In genomic region chr11:24305691-24306090, GRCm38 (mm10) we compare ENCODE assay signal across 8 mouse cellular contexts.
DNase-seq lines count a peak whose midpoint lies in the region; ATAC-seq and TF ChIP-seq lines count a peak whose summit lies in the region.

No protein-coding gene starts in this region.

- no peak for TF ChIP-seq POLR2A in cerebellum, adult 2 months (IDR thresholded peaks at IDR 0.05; ENCODE audit: borderline replicate concordance, insufficient read depth, low read length)

- peaks cover 21% of the 10 kb centered on the region for H3K4me1 ChIP-seq in kidney, embryonic 15.5 days
- peaks cover 17% of the 10 kb centered on the region; the same call in 1 of the 2 replicates for H3K4me1 ChIP-seq in forebrain, embryonic 14.5 days (ENCODE audit: control insufficient read depth, insufficient read depth, low read length)
- H3K4me1 ChIP-seq in neural tube, embryonic 12.5 days, result peaks cover 38% of the 10 kb centered on the region
- no peaks in the 10 kb centered on the region for H3K4me1 ChIP-seq in cerebellum, adult 2 months (ENCODE audit: control insufficient read depth, insufficient read depth, low read length)

- peak overlapping the region; percentile 70 for H3K4me2 ChIP-seq in kidney, embryonic 15.5 days
- peak overlapping the region; percentile 44 for H3K4me2 ChIP-seq in forebrain, embryonic 14.5 days (ENCODE audit: low read length)
- H3K4me2 ChIP-seq in neural tube, embryonic 12.5 days (replicated peaks), result peak overlapping the region; percentile 61

- peaks cover 20% of the 10 kb centered on the region for H3K27me3 ChIP-seq in kidney, embryonic 15.5 days
- no peaks in the 10 kb centered on the region for H3K27me3 ChIP-seq in forebrain, embryonic 14.5 days (replicated peaks; ENCODE audit: control insufficient read depth, insufficient read depth, low read length)
- H3K27me3 ChIP-seq in neural tube, embryonic 12.5 days (replicated peaks), result no peaks in the 10 kb centered on the region
- no peaks in the 10 kb centered on the region for H3K27me3 ChIP-seq in cerebellum, adult 2 months (ENCODE audit: control insufficient read depth, insufficient read depth, low read length)

- no peaks in the 10 kb centered on the region for H3K36me3 ChIP-seq in kidney, embryonic 15.5 days
- H3K36me3 ChIP-seq in forebrain, embryonic 14.5 days (ENCODE audit: control insufficient read depth, insufficient read depth, low read length), result no peaks in the 10 kb centered on the region
- H3K36me3 ChIP-seq in neural tube, embryonic 12.5 days, result no peaks in the 10 kb centered on the region

- DNase-seq in kidney, adult 8-10 months, result no peak
- DNase-seq in forebrain, embryonic 14.5 days (ENCODE audit: low spot score), result no peak
- peak; percentile 53 for DNase-seq in liver
- no peak for DNase-seq in cerebellum, adult 2 months
- DNase-seq in adrenal gland, postnatal 25 days, result no peak

- no peak overlapping the region for H3K9ac ChIP-seq in kidney, embryonic 15.5 days
- no peak overlapping the region for H3K9ac ChIP-seq in forebrain, embryonic 14.5 days (ENCODE audit: low read length)
- no peak overlapping the region for H3K9ac ChIP-seq in neural tube, embryonic 12.5 days

- peak overlapping the region; percentile 38 for H3K4me3 ChIP-seq in kidney, embryonic 15.5 days (replicated peaks)
- peak overlapping the region; percentile 11; the same call in 1 of the 2 replicates for H3K4me3 ChIP-seq in forebrain, embryonic 14.5 days (ENCODE audit: low read depth, low read length)
- H3K4me3 ChIP-seq in neural tube, embryonic 12.5 days, result no peak overlapping the region
- no peak overlapping the region for H3K4me3 ChIP-seq in cerebellum, adult 2 months (replicated peaks; ENCODE audit: insufficient read depth, low read depth, low read length)

- TF ChIP-seq CTCF in cerebellum, adult 2 months (IDR thresholded peaks at IDR 0.05; ENCODE audit: borderline replicate concordance, insufficient read depth, low read depth, low read length), result no peak

- H3K9me3 ChIP-seq in kidney, embryonic 15.5 days (replicated peaks), result no peaks in the 10 kb centered on the region
- no peaks in the 10 kb centered on the region for H3K9me3 ChIP-seq in forebrain, embryonic 14.5 days (replicated peaks; ENCODE audit: control insufficient read depth, low read length)
- peaks cover 4% of the 10 kb centered on the region; the same call in 1 of the 2 replicates for H3K9me3 ChIP-seq in neural tube, embryonic 12.5 days

- 7% methylated on average over 11 of the region's 11 CpGs for WGBS in kidney, embryonic 15.5 days
- 12% methylated on average over 11 of the region's 11 CpGs for WGBS in forebrain, embryonic 14.5 days
- 8% methylated on average over 11 of the region's 11 CpGs for WGBS in neural tube, embryonic 12.5 days
- WGBS in cerebellum, adult 2 months, result 50% methylated on average over 11 of the region's 11 CpGs

- peak; percentile 88 for ATAC-seq in kidney, embryonic 15.5 days (replicated peaks; ENCODE audit: low FRiP score)
- 0 out of 2 replicates have a peak, but pooled peaks have one; percentile 27 for ATAC-seq in forebrain, embryonic 14.5 days
- peak; percentile 35; the same call in 1 of the 2 replicates for ATAC-seq in neural tube, embryonic 12.5 days (ENCODE audit: low FRiP score, low read depth)
- no peak for ATAC-seq in monocyte, adult 5-6 weeks (replicated peaks; ENCODE audit: insufficient number of reproducible peaks, low FRiP score, low TSS enrichment, poor library complexity, severe bottlenecking)

- no peak overlapping the region for H3K27ac ChIP-seq in kidney, embryonic 15.5 days
- H3K27ac ChIP-seq in forebrain, embryonic 14.5 days (ENCODE audit: low read depth, low read length), result no peak overlapping the region
- H3K27ac ChIP-seq in neural tube, embryonic 12.5 days, result no peak overlapping the region
- H3K27ac ChIP-seq in cerebellum, adult 2 months (ENCODE audit: insufficient read depth, low read length), result no peak overlapping the region

Comparison
In these comparisons a context has a peak if more than half of its experiments do, and no peak if none do; other contexts are left out.
1. H3K4me3 ChIP-seq: peak in kidney, embryonic 15.5 days (single experiment) and forebrain, embryonic 14.5 days (single experiment); none in neural tube, embryonic 12.5 days (single experiment) and cerebellum, adult 2 months (single experiment).
2. Peak in every context shown above with its lines, with median percentiles within 50 percentile points of each other: H3K4me2 ChIP-seq.